Mouse (Mus musculus) brain, embryonic 14.5 days (tissue): Measurements from ENCODE around the gene Sema4c. TPM values are rescaled to one million over a fixed set of nuclear protein-coding genes. Genes with fewer than 3 reads are reported as not detected.

Experiments used
- DNase-seq: peaks from one replicate; pipeline ENCODE4 v3.0.0-alpha.2; 2011; ENCODE audit warnings: low read depth
- CTCF ChIP-seq: fragments of 200-500 bp; IDR thresholded peaks from 2 replicates; pipeline ENCODE4 v1.5.1; 2012; ENCODE audit warnings: inconsistent platforms, mild to moderate bottlenecking, moderate library complexity, borderline replicate concordance; ENCODE audit not compliant: insufficient read depth, insufficient read length; ENCODE audit errors: extremely low read depth
- POLR2A ChIP-seq: fragments of 200-500 bp; IDR thresholded peaks from 2 replicates; pipeline ENCODE4 v1.6.1; 2012; ENCODE audit warnings: mild to moderate bottlenecking, inconsistent platforms, borderline replicate concordance; ENCODE audit not compliant: poor library complexity, insufficient read depth, insufficient read length, severe bottlenecking; ENCODE audit errors: extremely low read depth
- polyA plus RNA-seq: library from polyadenylated mRNA; depleted of rRNA; stranded (reverse); fragments of >200 nt; gene quantifications from 2 replicates; pipeline ENCODE4 v1.2.3, GENCODE M21; 2012

The Sema4c gene
- polyA plus RNA-seq, 1 experiment = 66.1 TPM

- no peak for DNase-seq
- TF ChIP-seq CTCF (no peak), POLR2A (no peak)
These were observed 6.0 kb upstream of the Sema4c start for GRCm38 (mm10) chr1:36564101-36564500.

- TF ChIP-seq POLR2A (no peak), CTCF (no peak)
- DNase-seq = no peak
These were observed 5.5 kb upstream of the Sema4c start for GRCm38 (mm10) chr1:36563632-36564031.

GRCm38 (mm10) chr1:36563197-36563596 lies 5.0 kb upstream of the Sema4c start:
- DNase-seq = no peak
- TF ChIP-seq CTCF (no peak), POLR2A (no peak)

- no peak for DNase-seq
- TF ChIP-seq CTCF = no peak
- no peak for TF ChIP-seq POLR2A
These were observed 4.2 kb upstream of the Sema4c start for GRCm38 (mm10) chr1:36562388-36562787.

- no peak for DNase-seq
- TF ChIP-seq CTCF (no peak), POLR2A (no peak)
These were observed 2.8 kb upstream of the Sema4c start for GRCm38 (mm10) chr1:36560903-36561302.

GRCm38 (mm10) chr1:36559888-36560287 lies 1.7 kb upstream of the Sema4c start:
- DNase-seq = no peak
- TF ChIP-seq POLR2A (no peak), CTCF (no peak)

GRCm38 (mm10) chr1:36559256-36559655 lies 1.1 kb upstream of the Sema4c start:
- DNase-seq = no peak
- no peak for TF ChIP-seq POLR2A
- no peak for TF ChIP-seq CTCF

GRCm38 (mm10) chr1:36557457-36558011 lies 615 bp downstream of the Sema4c start:
- no peak for TF ChIP-seq POLR2A
- no peak for TF ChIP-seq CTCF
- DNase-seq = peak; percentile 80

- DNase-seq = peak; percentile 97
- peak; percentile 92 for TF ChIP-seq CTCF
- peak; percentile 70; the same call in 1 of the 2 replicates for TF ChIP-seq POLR2A
These were observed 1.3 kb downstream of the Sema4c start for GRCm38 (mm10) chr1:36556553-36557456.

GRCm38 (mm10) chr1:36555798-36556395 lies 2.3 kb downstream of the Sema4c start:
- TF ChIP-seq POLR2A (no peak), CTCF (no peak)
- DNase-seq = peak; percentile 54

GRCm38 (mm10) chr1:36554633-36555399 lies 3.3 kb downstream of the Sema4c start:
- TF ChIP-seq CTCF = no peak
- no peak for TF ChIP-seq POLR2A
- no peak for DNase-seq

GRCm38 (mm10) chr1:36552506-36552905 lies 5.6 kb downstream of the Sema4c start:
- DNase-seq = no peak
- TF ChIP-seq CTCF = no peak
- no peak for TF ChIP-seq POLR2A
